Mouse (Mus musculus) layer of hippocampus, postnatal 14 days (tissue): ENCODE measurements at regions not wholly inside any gene's neighbourhood (a gene's known extent, or its start where the extent isn't known, plus 50 kb on each side); places are given as distances from the start of the nearest gene placed in this dataset.

Experiments
- DNase-seq, 2 experiments: peaks; one replicate each; pipeline ENCODE4 v3.0.0; 2021 to 2022; ENCODE audit warnings: low spot score in 2 of 2, mixed read lengths in 1 of 2

DNA sequence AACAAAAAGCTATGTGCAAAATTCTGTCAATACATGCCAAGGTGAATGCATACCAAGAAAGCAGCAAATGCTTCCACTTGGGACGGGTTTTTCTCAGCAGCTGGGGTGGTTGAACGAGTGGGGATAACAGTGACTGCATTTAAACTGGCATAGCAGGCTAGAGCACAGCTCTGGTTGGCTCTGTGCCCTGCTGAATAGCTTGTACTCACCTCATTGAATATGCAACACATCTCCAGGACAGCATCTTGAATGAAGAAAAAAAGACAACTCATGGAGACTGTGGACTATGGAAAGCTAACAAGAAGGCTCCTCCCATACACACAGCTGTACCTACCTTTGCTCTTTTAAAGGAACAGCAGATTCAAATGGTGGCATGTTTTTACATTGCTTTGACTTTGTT, 111.2 kb upstream of the Fbxo33 start:
- DNase-seq, result no peak

DNA sequence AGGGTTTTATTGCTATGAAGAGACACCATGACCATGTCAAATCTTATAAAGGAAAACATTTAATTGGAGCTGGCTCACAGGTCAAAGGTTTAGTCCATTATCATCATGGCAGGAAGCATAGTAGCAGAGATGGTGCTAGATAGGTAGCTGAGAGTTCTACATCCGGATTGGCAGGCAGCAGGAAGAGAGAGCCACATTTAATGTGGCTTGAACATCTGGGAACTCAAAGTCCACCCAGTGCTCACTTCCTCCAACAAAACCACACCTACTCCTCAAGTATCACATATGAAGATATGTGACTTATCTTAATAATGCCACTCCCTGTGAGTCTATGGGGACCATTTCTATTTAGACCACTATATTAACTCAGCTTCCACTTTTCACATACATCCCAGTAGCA, 93.2 kb upstream of the Fbxo33 start:
- no peak for DNase-seq

DNA sequence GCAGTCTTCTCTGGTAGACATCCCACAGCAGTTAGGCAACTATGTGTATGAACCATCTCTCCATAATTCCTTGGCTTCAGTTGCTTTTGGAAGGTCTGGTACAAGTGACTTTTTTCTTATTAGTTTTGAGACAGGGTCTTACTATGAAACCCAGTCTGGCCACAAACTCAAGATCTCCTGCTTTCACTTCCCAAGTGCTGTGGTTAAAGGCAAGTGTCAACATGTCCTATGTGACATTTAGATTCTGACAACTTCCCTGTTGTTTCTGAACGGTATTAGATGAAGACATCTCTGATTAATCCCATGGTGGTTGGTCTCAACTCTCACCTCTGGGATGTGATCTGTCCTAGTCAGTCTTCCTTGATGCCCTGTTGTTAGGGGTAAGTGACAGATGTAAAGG, 88.4 kb upstream of the Fbxo33 start:
- DNase-seq, result no peak

DNA sequence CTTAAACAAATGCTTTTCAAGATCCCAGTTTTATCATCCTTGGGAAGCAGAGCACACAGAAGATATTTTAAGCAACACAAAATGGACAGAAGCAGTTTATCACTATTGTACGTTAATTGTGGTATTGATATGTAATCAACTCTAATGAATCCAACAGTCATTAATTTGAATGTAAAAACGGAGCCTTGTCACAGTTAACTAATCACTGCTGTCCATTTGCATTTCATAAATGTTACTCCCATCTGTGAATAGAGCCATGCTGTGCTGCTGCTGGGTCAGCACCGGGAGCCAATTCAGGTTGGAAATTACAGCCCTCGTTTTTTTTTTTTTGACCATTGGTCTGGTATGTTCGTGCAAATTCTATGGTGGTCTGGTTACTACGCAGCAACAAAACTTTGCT, 85.0 kb upstream of the Fbxo33 start:
- no peak for DNase-seq
